Mouse (Mus musculus): ENCODE measurements around the gene Gm17190. TPM values are rescaled to one million over a fixed set of nuclear protein-coding genes. Genes with fewer than 3 reads are reported as not detected.

Gene Gm17190
- polyA plus RNA-seq, 1 experiment = 0.08 TPM

Other genes starting within 250 kb of the Gm17190 start
- 5.5 and 5.7 TPM in 2 replicates for gene Iqgap2, start 190.1 kb upstream of the Gm17190 start, polyA plus RNA-seq (2012; rRNA removed)
- gene Gm20075, start 678 bp upstream of the Gm17190 start, polyA plus RNA-seq (2012; rRNA removed) = 1.3 and 2.3 TPM in 2 replicates
- 13.9 and 14.8 TPM in 2 replicates for gene Sv2c, start 50.5 kb downstream of the Gm17190 start, polyA plus RNA-seq (2012; rRNA removed)